Mouse (Mus musculus) testis, postnatal 10 days (tissue): Measurements from ENCODE around the gene Nat8f2.
"Not testable (repeated sequence)": the region's sequence is repeated elsewhere in the genome, so short reads cannot be mapped to it uniquely, and the experiment has no call there.

Experiments used
- DNase-seq: peaks from one replicate; pipeline ENCODE4 v3.0.0; 2021; ENCODE audit warnings: low spot score

Gene Nat8f2

DNA sequence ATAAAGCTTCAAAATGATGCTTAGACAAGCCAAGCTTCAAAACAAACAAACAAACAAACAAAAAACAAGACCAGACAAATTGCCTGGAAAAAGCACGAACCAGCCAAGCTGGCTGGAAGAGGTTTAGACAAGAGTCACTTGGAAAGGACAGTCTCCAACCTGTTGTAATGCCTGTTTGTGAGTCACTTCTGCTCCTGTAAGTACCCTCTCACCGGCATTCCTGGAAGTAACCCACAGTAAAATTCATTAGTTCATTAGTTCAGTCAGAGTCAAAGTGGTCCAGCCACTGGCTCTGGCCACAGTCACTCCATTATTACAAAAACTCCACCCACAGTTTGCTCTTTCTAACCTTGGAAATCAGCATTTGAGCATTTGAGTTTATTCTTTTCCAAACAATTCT is 5.1 kb downstream of the Nat8f2 start:
- peak; percentile 18 for DNase-seq

DNA sequence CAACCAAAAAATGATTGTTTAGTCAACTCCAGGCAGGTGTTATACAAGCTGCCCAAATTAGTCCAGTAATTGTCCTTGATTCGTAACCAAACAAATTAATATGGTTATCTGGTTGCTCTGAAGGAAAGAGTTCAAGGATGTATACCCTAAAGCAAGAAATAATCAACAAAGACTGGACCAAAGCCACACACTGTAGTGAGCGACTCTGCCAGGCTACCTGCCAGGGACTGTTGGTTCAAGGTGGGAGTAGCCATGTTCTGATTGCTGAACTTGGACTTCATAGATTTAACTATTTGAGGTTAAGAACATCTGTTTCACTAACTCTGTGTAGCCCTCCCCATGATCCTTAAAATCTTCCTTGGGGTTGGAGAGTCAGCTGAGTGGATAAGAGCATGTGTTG is 5.8 kb downstream of the Nat8f2 start:
- peak; percentile 48 for DNase-seq

DNA sequence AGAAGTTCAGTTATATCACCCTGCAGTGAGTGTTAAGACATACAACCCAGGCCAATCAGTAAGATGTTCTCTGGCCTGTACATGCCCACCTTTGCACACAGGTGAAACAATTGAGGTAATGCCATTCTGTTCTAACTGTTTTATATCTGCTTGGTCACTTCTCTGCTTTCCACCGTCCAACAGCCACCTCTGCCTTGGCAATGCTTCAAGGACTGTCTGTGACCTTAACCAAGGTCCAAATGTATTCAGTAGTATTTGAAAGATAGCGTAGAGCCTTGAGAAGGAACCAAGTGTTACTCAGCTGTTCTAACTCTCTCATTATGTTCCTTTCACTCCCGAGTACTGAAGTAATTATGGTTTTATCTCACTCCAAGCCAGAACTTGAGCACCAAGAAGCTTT is 6.4 kb downstream of the Nat8f2 start:
- peak; percentile 62 for DNase-seq

DNA sequence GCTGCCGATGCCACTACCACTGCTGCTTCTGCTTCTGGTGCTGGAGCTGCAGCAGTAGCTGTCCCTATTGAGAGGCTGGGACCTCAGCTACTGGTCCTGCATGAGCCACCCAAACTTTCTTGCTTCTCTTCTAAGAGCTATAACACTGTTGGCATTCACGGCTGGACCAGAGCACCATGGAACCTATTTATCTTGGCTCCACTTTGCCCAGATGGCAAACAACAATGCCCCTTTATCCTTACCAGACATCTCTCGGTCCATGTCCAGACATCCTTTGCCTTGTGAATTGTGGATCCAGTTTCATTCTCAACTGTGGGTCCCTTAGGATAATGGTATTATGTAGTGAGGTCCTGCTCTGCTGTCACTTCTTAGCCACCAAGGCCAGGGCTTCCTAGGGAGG is 7.7 kb downstream of the Nat8f2 start:
- peak; percentile 23 for DNase-seq

DNA sequence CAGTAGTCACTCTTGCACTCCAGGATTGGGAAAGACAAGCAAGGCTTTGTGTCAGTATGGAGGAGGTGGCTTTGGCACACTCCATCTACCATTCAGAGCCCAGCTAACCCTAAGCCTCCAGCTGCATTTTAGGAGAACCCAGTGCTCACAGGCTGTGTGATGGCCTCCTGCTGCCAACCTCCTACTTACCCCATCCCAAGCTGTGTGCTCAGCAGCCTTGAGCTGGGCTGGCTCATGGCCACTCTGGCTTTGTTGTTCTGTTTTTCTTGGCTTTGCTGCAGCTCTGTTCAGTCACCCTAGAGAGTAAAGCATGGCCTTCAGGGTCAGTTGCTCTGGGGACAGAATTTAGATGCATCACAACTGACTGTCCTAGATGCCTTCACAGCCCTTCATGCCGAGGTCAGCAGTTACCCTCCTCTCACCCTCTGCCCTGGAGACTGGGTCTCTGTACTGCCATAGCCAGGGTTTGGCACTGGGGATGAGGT is 12.7 kb downstream of the Nat8f2 start:
- DNase-seq, result peak; percentile 64

DNA sequence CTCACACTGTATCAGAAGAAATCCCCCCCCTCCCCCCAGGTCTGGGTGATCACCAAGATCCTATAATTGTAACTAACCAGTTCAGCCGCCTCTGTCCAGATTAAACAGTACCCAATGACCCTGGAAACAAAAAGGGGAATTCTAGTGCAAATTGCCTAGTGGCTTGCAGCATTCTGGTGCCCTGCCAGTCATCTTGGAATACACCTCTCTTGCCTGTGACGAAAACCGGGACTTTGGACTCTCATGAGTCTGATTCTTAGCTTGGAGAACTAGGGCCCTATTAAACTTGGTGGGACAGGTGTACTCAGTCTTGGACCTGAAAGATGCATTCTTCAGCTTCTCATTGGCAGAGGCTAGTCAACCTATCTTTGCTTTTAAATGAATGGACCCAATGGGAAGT is 15.5 kb downstream of the Nat8f2 start:
- no peak for DNase-seq

DNA sequence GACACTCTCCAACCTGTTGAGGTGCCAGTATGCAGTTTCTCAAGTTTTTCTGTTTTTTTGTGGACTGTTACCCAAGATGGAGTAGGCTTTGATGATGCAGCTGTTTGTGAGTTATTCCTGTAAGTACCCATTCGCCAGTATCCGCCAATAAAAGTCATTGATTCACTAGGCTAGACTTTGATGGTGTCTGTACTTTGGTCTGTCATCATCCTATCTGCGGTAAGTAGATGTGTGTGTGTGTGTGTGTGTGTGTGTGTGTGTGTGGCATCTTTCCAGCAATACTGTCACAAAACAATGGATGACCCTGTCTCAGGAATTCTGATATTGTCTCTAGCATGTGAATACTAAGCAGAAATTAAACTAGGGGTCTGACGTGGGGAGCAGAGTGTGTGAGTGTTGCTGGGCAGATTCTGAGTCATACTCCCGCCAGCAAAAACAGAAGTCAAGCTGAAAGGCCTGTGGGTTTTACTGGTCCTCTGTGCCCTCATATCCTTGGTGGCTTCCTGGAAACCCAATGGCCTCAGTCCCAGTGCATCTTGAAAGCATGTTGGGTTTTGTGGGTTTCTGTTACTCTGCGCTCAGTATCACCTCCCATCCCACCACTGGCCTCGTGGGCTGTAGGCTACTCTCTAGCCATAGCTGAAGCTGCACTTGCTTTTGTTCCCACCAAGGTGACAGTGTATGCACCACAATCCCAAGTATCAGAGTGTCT is 17.7 kb downstream of the Nat8f2 start:
- no peak for DNase-seq

DNA sequence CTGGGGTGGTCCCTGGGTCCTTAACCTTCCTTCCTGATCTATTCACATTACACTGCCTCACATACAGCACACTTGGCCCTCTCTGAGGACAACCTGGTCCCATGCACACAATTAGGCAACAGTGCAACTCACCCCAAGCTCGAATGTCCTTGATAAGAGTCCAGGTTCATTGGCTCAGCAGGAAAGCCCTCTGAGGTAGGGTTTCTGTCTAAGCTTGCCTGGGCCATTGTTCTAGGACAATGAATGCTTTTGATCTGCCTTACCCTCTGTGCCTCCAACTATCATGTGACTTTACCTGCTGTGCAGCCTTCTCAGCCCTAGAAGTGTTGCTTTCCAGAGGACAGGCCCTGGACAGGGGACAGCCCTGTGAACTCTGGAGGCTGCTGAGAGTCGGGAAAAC is 19.7 kb downstream of the Nat8f2 start:
- DNase-seq, result no peak

DNA sequence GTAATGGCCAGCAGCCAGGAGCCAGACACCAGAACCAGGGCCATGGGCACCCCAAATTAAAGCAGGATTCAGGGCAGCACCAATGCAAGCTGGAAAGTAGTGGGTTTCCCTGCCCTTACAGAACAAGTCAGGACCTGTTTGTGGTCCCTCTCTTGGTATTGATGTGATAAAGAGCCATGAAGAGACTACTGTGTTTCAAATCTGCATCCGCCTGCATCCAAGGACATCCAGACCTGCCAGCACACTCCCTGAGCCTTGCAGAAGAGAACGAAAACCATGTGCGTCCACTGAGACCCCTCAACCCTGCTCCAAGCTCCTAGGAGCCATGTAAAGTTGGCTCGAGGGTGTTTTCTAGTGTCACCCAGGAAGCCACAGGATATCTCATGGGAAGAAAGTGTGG is 20.8 kb downstream of the Nat8f2 start:
- DNase-seq, result no peak

DNA sequence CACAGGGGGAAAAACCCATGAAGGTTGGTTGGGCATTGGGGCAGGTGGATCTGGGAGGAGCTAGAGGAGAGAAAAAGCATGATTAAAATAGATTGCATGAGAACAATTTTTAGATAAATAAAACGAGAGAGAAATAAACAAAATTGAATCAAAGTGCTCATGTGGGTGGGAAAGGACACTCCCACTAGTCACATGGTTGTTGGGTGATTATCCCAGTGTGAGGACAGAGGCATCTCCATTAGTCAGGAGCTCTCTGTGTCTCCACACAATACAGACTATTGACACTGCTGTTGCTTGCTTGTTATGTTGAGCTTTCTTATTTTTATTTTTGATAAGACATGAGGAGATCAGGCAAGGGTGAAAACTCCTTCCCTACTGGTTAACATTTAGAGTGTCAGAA is 22.0 kb downstream of the Nat8f2 start:
- DNase-seq, result no peak

DNA sequence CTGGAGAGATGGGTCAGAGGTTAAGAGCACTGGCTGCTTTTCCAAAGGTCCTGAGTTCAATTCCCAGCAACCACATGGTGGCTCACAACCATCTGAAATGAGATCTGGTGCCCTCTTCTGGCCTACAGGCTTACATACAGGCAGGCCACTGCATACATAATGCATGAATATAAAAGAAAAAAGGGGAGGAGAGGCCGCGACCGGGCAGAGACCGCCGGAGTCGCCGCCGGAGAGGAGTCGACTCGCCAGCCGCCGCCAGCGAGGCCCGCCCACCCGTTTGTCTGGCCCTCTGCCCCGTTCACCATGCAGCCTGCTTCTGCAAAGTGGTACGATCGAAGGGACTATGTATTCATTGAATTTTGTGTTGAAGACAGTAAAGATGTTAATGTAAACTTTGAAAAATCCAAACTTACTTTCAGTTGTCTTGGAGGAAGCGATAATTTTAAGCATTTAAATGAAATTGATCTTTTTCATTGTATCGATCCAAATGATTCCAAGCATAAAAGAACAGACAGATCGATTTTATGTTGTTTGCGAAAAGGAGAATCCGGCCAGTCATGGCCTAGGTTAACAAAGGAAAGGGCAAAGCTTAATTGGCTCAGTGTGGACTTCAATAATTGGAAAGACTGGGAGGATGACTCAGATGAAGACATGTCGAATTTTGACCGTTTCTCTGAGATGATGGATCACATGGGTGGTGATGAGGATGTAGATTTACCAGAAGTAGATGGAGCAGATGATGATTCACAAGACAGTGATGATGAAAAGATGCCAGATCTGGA is 25.1 kb downstream of the Nat8f2 start:
- DNase-seq, result not testable (repeated sequence)

DNA sequence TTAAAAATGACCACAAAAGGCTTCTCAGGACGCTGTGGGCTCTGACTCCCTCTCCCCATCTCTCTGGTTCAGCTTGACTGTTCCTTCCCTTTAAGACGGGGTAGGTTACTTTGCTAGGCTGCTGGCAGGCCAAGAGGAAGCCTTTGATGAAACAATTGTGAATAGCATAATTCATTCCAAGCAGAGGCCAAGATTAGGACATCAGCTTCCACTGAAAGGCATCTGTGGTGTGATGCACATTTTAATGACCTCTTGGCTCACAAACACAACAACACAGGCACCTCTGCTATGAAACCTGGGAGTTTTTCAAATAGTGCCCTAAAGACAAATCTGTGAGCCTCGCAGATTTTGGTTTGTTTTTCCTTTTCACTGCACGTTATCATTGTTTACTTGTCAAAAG is 29.0 kb downstream of the Nat8f2 start:
- no peak for DNase-seq

DNA sequence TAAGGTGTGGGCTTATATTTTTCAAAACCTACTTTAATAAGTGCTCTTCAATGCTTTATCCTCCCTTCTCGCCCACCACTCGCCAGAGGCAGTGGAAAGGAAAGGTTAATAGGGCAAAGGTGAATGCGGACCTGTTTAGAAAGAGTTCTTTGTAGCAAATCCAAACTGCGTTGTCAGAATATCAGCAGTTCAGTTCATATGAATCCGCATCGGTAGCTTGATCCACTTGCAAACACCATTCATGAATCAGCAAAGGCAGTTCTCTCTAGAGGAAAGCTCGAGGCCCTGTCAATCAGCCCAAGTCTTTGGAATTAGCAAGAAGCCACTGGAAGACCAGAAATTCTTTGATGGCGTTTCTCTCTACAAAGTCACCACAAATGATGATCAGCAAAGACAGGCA is 30.3 kb downstream of the Nat8f2 start:
- DNase-seq, result no peak

DNA sequence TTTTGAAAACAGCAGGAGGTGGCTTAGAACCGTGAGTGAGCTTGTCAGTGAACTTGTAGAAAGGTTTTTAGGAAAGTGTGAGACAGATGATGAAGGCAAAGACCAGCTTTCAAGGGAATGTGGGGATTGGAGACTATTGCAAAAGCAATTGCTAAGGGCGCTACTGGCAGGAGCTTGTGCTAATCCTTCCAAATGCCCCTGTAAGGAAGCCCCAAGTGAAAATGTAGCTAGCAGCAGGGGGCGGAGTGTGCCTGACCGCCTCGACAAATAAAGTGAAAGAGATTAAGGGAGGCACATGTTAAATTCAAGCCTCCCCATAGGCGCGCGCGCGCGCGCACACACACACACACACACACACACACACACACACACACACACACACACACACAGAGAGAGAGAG is 31.7 kb downstream of the Nat8f2 start:
- peak; percentile 79 for DNase-seq

DNA sequence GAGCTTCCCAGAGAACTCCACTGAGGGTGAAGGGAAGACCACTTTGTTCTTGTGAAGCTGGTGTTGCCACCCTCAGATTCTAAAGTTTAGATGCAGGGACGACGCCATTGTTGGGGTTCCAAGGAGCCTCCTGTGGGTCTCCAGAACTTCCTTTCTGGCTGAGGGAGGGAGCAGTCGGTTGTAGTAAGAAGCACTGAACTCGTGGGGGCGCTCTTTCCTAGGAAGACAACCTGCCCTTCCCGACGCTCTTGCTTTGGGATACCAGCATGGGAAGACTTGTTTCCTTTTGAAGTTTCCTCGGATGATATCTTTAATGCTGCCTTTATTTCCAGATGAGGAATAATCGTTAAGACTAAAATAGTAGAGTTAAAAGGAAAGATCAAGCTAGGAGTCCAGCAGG is 32.1 kb downstream of the Nat8f2 start:
- DNase-seq, result peak; percentile 91

DNA sequence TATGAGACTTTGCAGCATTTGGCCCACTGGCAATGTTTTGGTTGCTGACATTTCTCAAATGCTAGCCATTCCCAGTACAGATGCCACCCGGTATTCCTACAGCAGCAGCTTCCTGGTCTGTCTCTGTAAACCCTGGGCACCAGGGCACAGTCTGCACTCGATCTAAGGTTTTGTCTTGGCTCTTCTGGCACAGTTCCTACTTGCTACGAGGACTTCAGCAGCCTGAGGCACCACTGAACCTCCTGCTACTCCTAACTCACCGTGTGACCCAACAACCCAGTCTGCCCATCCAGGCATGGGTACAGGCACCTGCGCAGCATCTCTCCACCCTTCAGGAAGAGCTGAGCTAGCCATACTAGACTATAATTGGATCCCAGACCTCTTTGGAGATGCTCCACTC is 32.9 kb downstream of the Nat8f2 start:
- not testable (repeated sequence) for DNase-seq

DNA sequence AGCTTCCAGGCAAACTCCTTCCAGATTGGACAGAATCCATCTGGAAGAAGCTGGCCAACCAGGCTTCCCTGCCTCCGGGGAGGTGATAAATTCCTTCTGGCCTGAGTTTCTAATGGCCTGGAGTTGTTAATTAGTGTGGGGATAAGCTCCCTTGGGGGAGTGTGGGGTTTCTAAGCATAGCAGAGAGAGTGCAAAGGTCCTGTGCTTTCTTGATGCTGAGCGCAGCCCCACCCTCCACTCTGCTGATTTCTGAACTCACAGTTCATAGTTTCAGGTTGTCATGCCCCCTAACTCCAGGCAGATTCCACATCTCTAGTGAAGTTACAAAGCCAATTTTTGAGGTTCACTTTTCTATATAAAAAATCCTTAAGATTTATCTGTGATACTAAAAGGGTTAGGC is 33.9 kb downstream of the Nat8f2 start:
- not testable (repeated sequence) for DNase-seq

DNA sequence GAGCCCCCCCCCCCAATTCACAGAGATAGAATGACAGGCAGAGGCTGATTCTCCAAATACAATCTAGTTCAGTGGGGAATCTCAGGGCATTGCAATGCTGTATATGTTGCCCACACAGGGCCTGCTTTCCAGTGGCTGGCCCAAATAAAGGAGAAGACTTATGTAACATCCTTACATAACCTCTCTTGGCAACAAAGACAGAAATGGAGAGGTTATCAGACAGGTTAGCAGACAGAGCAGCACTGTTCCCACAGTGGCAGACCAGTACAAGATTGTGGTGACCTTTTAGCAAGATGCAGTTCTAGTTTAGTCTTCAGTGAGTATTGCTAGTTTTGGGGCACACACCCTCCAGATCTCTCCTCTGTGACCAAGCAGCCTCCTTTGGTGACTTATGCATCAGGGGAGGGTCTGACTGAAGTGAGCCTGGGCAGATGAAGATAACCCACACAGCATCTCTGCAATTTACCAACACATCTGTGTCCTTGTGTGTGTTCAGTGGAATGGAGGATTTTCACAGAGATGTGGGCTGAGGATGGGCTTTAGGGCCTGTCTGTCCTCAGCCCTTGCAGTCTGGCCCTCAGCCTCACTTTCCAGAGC is 34.4 kb downstream of the Nat8f2 start:
- not testable (repeated sequence) for DNase-seq

DNA sequence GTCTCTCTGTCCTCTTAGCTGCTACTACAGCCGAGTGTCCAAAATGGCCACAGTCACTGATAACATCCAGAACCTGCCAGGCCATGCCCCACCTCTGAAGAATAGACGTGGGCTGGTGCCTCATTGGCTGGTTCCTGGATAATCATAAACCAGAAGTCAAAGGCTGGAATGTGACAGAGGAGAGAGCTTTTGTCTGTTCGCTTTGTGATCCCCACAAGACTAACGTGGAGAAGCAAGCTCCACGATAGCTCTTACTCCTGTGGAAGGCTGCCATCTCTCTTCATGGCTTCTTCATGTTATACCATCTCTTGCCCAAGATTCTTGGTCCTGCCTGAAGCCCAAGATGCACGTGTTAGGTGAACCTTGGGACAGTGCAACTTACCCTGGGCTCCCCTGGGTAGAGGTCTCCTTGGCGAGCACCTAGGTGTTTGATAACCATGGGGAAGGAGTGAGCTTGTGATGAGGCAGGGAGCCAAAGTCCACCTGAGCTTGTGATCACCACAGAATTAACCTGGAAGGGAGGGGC is 37.1 kb downstream of the Nat8f2 start, which contains the start of gene Nat8:
Gene Nat8, minus strand, starts transcription at position 287 of the 526 bp plus-strand sequence.
- no peak for DNase-seq

DNA sequence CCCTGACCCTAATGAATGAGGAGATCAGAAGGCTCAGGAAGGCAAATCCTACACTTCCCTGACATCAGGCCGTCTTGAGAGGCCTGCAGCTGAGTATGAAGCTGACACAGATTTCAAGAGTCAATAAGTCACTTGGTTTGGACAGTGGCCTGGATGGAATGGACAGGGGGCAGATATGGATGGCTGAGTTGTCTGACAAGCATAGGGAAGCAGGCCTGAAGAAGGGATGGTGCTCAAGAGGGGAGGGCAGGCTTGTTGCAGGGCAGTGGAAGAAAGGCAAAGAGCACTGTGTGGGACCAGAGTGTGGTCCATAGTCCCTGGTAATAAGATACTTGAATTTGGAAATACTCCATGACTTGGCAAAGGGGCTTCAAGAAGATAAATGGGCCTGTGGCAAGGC is 39.5 kb downstream of the Nat8f2 start:
- no peak for DNase-seq

DNA sequence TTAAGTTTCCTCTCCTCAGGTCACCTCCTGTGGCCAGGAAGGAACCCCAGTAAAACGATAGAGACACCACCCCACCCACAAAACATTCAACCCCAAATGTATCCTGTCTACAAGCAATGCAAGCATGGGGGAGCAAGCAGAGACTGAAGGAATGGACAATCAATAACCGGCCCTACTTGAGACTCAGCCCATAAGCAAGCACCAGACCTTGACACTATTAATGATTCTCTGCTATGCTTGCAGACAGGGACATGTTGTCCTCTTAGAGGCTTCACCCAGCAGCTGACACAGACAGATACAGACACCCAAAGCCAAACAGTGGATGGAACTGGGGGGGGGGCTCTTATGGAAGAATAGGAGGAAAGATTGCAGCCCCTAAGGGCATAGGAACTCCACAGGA is 43.1 kb downstream of the Nat8f2 start:
- no peak for DNase-seq

DNA sequence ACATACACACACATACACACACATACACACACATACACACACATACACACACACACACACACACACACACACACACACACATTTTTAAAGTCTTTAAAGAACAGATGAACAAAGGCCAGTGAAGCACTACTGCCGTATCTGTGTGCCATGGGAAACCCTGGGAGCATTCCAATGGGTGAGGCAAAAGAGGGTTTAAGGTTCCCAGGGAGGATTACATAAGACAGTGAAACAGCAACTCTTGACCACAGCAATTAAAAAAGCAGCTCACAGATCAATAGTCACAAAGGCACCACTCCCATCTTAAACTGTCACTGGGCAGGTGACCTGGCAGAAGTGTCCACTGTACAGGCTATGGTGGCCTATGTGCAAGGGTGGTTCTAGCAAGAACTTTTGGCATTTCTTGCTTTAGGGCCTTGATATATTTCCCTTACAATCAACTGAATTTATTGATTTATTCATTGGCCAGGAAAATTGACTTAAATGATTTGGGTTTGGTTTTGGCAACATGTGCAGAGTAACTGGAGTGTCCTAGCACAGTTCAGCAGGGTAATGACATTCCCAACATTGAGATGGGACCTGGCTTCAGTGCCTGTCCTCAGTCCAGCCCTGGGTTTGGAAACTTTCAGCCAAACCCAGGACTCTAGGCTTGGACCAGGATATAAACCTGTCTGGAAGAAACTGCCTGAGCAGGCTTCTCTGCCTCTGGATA is 45.4 kb downstream of the Nat8f2 start:
- DNase-seq, result no peak
